Mouse (Mus musculus) left cerebral cortex, adult 18-20 months (tissue): ENCODE data around the gene Mnx1. TPM values are rescaled to one million over a fixed set of nuclear protein-coding genes. Genes with fewer than 3 reads are reported as not detected.

Experiments
- DNase-seq, 2 experiments: peaks; one replicate each; pipeline ENCODE4 v3.0.0; 2021 to 2022; ENCODE audit warnings: low spot score in 2 of 2, mixed read lengths in 1 of 2
- long read RNA-seq, 2 experiments: library from polyadenylated mRNA; stranded (forward); transcript quantifications; one replicate each; pipeline ENCODE4 v2.0.0; 2021
- total RNA-seq, 2 experiments: library from RNA; stranded (reverse); gene quantifications; 2 replicates each; pipeline ENCODE4 v1.2.3; 2021

Gene Mnx1
- not detected for total RNA-seq
- long read RNA-seq, experiment 1 = 0 reads
- long read RNA-seq, experiment 2 = 0 reads

- DNase-seq = no peak
Observed at GRCm38 (mm10) chr5:29478208-29479197, at the start of gene Mnx1. Gene Mnx1 (minus strand): TSS chr5:29478470.

- no peak for DNase-seq
Observed at GRCm38 (mm10) chr5:29516432-29516831, 38.2 kb upstream of the Mnx1 start.

- DNase-seq = no peak
Observed at GRCm38 (mm10) chr5:29515888-29516287, 37.6 kb upstream of the Mnx1 start.

GRCm38 (mm10) chr5:29507013-29507412 lies 28.7 kb upstream of the Mnx1 start:
- no peak for DNase-seq

GRCm38 (mm10) chr5:29487321-29487720 lies 9.1 kb upstream of the Mnx1 start:
- no peak for DNase-seq

GRCm38 (mm10) chr5:29485941-29486320 lies 7.7 kb upstream of the Mnx1 start:
- no peak for DNase-seq

- DNase-seq = no peak
Observed at GRCm38 (mm10) chr5:29484965-29485940, 7.0 kb upstream of the Mnx1 start.

GRCm38 (mm10) chr5:29483801-29484200 lies 5.5 kb upstream of the Mnx1 start:
- no peak for DNase-seq

- DNase-seq = no peak
Observed at GRCm38 (mm10) chr5:29479198-29479593, 926 bp upstream of the Mnx1 start.

GRCm38 (mm10) chr5:29477474-29478207 lies 629 bp downstream of the Mnx1 start:
- DNase-seq = no peak

GRCm38 (mm10) chr5:29476021-29476420 lies 2.2 kb downstream of the Mnx1 start:
- DNase-seq = no peak

- no peak for DNase-seq
Observed at GRCm38 (mm10) chr5:29475556-29475955, 2.7 kb downstream of the Mnx1 start.

GRCm38 (mm10) chr5:29475041-29475440 lies 3.2 kb downstream of the Mnx1 start:
- DNase-seq = no peak

GRCm38 (mm10) chr5:29474246-29474960 lies 3.9 kb downstream of the Mnx1 start:
- no peak for DNase-seq

- no peak for DNase-seq
Observed at GRCm38 (mm10) chr5:29473551-29474245, 4.6 kb downstream of the Mnx1 start.

GRCm38 (mm10) chr5:29471855-29472665 lies 6.2 kb downstream of the Mnx1 start:
- no peak for DNase-seq

- DNase-seq = no peak
Observed at GRCm38 (mm10) chr5:29471396-29471795, 6.9 kb downstream of the Mnx1 start.

GRCm38 (mm10) chr5:29470851-29471394 lies 7.3 kb downstream of the Mnx1 start:
- DNase-seq = no peak
